Mouse (Mus musculus) thymus, adult 2 months (tissue): ENCODE data around the gene Osm.
A peak's percentile ranks its signal among the peaks of the same experiment; 100 is the strongest.

Experiments used
- CTCF ChIP-seq: fragments of 200-500 bp; IDR thresholded peaks from 2 replicates; pipeline ENCODE4 v1.5.1; 2012; ENCODE audit warnings: mild to moderate bottlenecking, control low read depth, low read length, moderate library complexity, borderline replicate concordance; ENCODE audit not compliant: control insufficient read depth, poor library complexity, insufficient read depth; ENCODE audit errors: extremely low read depth
- POLR2A ChIP-seq: fragments of 200-500 bp; IDR thresholded peaks from 2 replicates; pipeline ENCODE4 v1.6.1; 2012; ENCODE audit warnings: mild to moderate bottlenecking, low read length, control low read depth, moderate library complexity; ENCODE audit not compliant: control insufficient read depth, poor library complexity, insufficient read depth; ENCODE audit errors: extremely low read depth

DNA sequence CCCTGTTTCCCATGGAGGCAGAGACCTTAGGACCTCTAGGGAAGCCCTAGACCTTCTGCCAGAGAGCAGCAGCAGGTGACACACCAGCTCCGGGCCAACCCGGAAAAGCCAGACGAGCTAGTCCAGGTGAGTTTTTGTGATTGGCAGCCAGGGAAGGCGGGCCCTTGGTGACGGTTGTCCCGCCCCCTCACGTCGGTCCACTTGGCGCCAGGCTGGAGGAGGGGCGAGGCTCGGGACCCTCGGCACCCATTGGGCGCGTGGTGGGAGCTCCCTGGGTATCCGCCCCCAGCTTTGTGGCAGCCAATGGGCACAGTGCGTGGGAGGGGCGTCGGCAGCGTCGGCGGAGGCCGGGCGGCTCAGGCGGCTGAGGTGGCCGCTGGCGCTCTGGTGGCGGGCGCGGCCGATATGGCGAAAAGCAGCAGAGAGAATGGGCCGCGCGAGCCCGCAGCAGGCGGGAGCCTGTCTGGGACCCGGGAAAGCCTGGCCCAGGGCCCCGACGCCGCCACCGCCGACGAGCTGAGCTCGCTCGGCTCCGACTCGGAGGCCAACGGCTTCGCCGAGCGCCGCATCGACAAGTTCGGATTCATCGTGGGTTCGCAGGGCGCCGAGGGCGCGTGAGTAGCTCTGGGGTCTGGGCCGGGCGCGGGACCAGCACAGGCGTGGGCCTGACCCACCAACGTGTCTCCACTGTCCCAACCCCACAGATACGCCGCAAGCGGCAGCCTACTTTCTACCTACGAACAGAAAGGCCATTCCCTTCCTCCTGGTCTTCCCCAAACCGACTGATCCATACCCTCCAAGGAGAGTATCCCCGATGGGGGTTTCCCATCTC lies 49.5 kb upstream of the Osm start, which contains the start of gene Tbc1d10a:
- TF ChIP-seq CTCF (peak; percentile 53; the same call in 1 of the 2 replicates), POLR2A (peak; percentile 85)
